Mouse (Mus musculus): Measurements from ENCODE around the gene Ltb4r1. TPM values are rescaled to one million over a fixed set of nuclear protein-coding genes. Genes with fewer than 3 reads are reported as not detected.
A peak's percentile ranks its signal among the peaks of the same experiment; 100 is the strongest.
"Not testable (repeated sequence)": the region's sequence is repeated elsewhere in the genome, so short reads cannot be mapped to it uniquely, and the experiment has no call there.

Gene Ltb4r1
- polyA plus RNA-seq, 1 experiment from 2014 or later = not detected

GRCm38 (mm10) chr14:55737086-55737687 is 28.6 kb upstream of the Ltb4r1 start:
- DNase-seq (ENCODE audit: low spot score, missing footprints) (no peak), ATAC-seq (ENCODE audit: low FRiP score) (no peak)
- no peak overlapping the region for H3K9ac ChIP-seq (ENCODE audit: low read length)
- no peaks in the 10 kb centered on the region for H3K9me3 ChIP-seq (ENCODE audit: control insufficient read depth, low read length)
- no peak overlapping the region for H3K27ac ChIP-seq (ENCODE audit: low read depth, low read length)
- no peak overlapping the region for H3K4me3 ChIP-seq (ENCODE audit: low read depth, low read length)
- H3K4me2 ChIP-seq = no peak overlapping the region
- no peaks in the 10 kb centered on the region for H3K4me1 ChIP-seq (ENCODE audit: control insufficient read depth, insufficient read depth, low read length)
- H3K27me3 ChIP-seq (ENCODE audit: control insufficient read depth, insufficient read depth, low read length) = no peaks in the 10 kb centered on the region
- H3K36me3 ChIP-seq (ENCODE audit: control insufficient read depth, insufficient read depth, low read length) = no peaks in the 10 kb centered on the region
- 87% methylated on average over 9 of the region's 9 CpGs for WGBS

GRCm38 (mm10) chr14:55743711-55744110 is 22.1 kb upstream of the Ltb4r1 start:
- Histone ChIP-seq H3K36me3 (ENCODE audit: control insufficient read depth, insufficient read depth, low read length) (no peaks in the 10 kb centered on the region), H3K4me3 (ENCODE audit: low read depth, low read length) (no peak overlapping the region), H3K4me1 (ENCODE audit: control insufficient read depth, insufficient read depth, low read length) (peaks cover 15% of the 10 kb centered on the region), H3K4me2 (no peak overlapping the region), H3K9me3 (ENCODE audit: control insufficient read depth, low read length) (no peaks in the 10 kb centered on the region), H3K9ac (ENCODE audit: low read length) (no peak overlapping the region; the same call in 1 of the 2 replicates), H3K27ac (ENCODE audit: low read depth, low read length) (no peak overlapping the region), H3K27me3 (ENCODE audit: control insufficient read depth, insufficient read depth, low read length) (no peaks in the 10 kb centered on the region)
- DNase-seq (ENCODE audit: low spot score, missing footprints) (peak; percentile 99), ATAC-seq (ENCODE audit: low FRiP score) (peak; percentile 33; the same call in 1 of the 2 replicates)
- 23% methylated on average over 10 of the region's 10 CpGs for WGBS

GRCm38 (mm10) chr14:55745180-55745860 is 20.4 kb upstream of the Ltb4r1 start, which contains the start of the genes Dhrs1 and Nop9:
Dhrs1 (minus strand) TSS chr14:55745690.
Nop9 (plus strand) TSS chr14:55745693.
- Histone ChIP-seq H3K4me3 (ENCODE audit: low read depth, low read length) (peak within 1 kb of the TSS; percentile 89), H3K9me3 (ENCODE audit: control insufficient read depth, low read length) (no peaks in the 10 kb centered on the region), H3K36me3 (ENCODE audit: control insufficient read depth, insufficient read depth, low read length) (peaks cover 5% of the 10 kb centered on the region; the same call in 1 of the 2 replicates), H3K27ac (ENCODE audit: low read depth, low read length) (no peak within 1 kb of the TSS), H3K4me2 (peak within 1 kb of the TSS; percentile 93), H3K4me1 (ENCODE audit: control insufficient read depth, insufficient read depth, low read length) (peaks cover 15% of the 10 kb centered on the region), H3K9ac (ENCODE audit: low read length) (peak within 1 kb of the TSS; percentile 88), H3K27me3 (ENCODE audit: control insufficient read depth, insufficient read depth, low read length) (no peaks in the 10 kb centered on the region)
- WGBS = 3% methylated on average over 29 of the region's 48 CpGs
- ATAC-seq (ENCODE audit: low FRiP score) = peak; percentile 91
- peak; percentile 96 for DNase-seq (ENCODE audit: low spot score, missing footprints)

GRCm38 (mm10) chr14:55745861-55746237 is 19.9 kb upstream of the Ltb4r1 start:
- Histone ChIP-seq H3K4me3 (ENCODE audit: low read depth, low read length) (peak overlapping the region; percentile 89), H3K27ac (ENCODE audit: low read depth, low read length) (no peak overlapping the region), H3K27me3 (ENCODE audit: control insufficient read depth, insufficient read depth, low read length) (no peaks in the 10 kb centered on the region), H3K4me2 (peak overlapping the region; percentile 93), H3K4me1 (ENCODE audit: control insufficient read depth, insufficient read depth, low read length) (peaks cover 15% of the 10 kb centered on the region), H3K9me3 (ENCODE audit: control insufficient read depth, low read length) (no peaks in the 10 kb centered on the region), H3K9ac (ENCODE audit: low read length) (peak overlapping the region; percentile 88), H3K36me3 (ENCODE audit: control insufficient read depth, insufficient read depth, low read length) (peaks cover 9% of the 10 kb centered on the region; the same call in 1 of the 2 replicates)
- ATAC-seq (ENCODE audit: low FRiP score) (no peak; the same call in 1 of the 2 replicates), DNase-seq (ENCODE audit: low spot score, missing footprints) (no peak)
- under 1% methylated on average over 30 of the region's 31 CpGs for WGBS

GRCm38 (mm10) chr14:55747051-55747847 is 18.5 kb upstream of the Ltb4r1 start:
- H3K9ac ChIP-seq (ENCODE audit: low read length) = no peak overlapping the region
- H3K36me3 ChIP-seq (ENCODE audit: control insufficient read depth, insufficient read depth, low read length) = peaks cover 10% of the 10 kb centered on the region; the same call in 1 of the 2 replicates
- DNase-seq (ENCODE audit: low spot score, missing footprints) = no peak
- no peak for ATAC-seq (ENCODE audit: low FRiP score)
- H3K27ac ChIP-seq (ENCODE audit: low read depth, low read length) = no peak overlapping the region
- WGBS = 92% methylated on average over 10 of the region's 10 CpGs
- peaks cover 15% of the 10 kb centered on the region for H3K4me1 ChIP-seq (ENCODE audit: control insufficient read depth, insufficient read depth, low read length)
- no peak overlapping the region; the same call in 1 of the 2 replicates for H3K4me2 ChIP-seq
- H3K27me3 ChIP-seq (ENCODE audit: control insufficient read depth, insufficient read depth, low read length) = no peaks in the 10 kb centered on the region
- H3K9me3 ChIP-seq (ENCODE audit: control insufficient read depth, low read length) = no peaks in the 10 kb centered on the region
- H3K4me3 ChIP-seq (ENCODE audit: low read depth, low read length) = no peak overlapping the region

GRCm38 (mm10) chr14:55757566-55757965 is 8.2 kb upstream of the Ltb4r1 start:
- no peak for DNase-seq (ENCODE audit: low spot score, missing footprints)
- no peak overlapping the region for H3K9ac ChIP-seq (ENCODE audit: low read length)
- H3K4me3 ChIP-seq (ENCODE audit: low read depth, low read length) = no peak overlapping the region
- H3K27ac ChIP-seq (ENCODE audit: low read depth, low read length) = no peak overlapping the region
- H3K9me3 ChIP-seq (ENCODE audit: control insufficient read depth, low read length) = no peaks in the 10 kb centered on the region
- peaks cover 13% of the 10 kb centered on the region for H3K36me3 ChIP-seq (ENCODE audit: control insufficient read depth, insufficient read depth, low read length)
- peaks cover 5% of the 10 kb centered on the region; the same call in 1 of the 2 replicates for H3K4me1 ChIP-seq (ENCODE audit: control insufficient read depth, insufficient read depth, low read length)
- H3K4me2 ChIP-seq = no peak overlapping the region
- ATAC-seq (ENCODE audit: low FRiP score) = no peak
- WGBS = 82% methylated on average over 6 of the region's 6 CpGs
- peaks cover 21% of the 10 kb centered on the region for H3K27me3 ChIP-seq (ENCODE audit: control insufficient read depth, insufficient read depth, low read length)

GRCm38 (mm10) chr14:55758363-55758784 is 7.4 kb upstream of the Ltb4r1 start, which contains the start of gene Cideb:
Cideb (minus strand) TSS chr14:55758458.
- Histone ChIP-seq H3K27me3 (ENCODE audit: control insufficient read depth, insufficient read depth, low read length) (peaks cover 29% of the 10 kb centered on the region), H3K4me1 (ENCODE audit: control insufficient read depth, insufficient read depth, low read length) (peaks cover 7% of the 10 kb centered on the region; the same call in 1 of the 2 replicates), H3K9me3 (ENCODE audit: control insufficient read depth, low read length) (no peaks in the 10 kb centered on the region), H3K9ac (ENCODE audit: low read length) (no peak within 1 kb of the TSS), H3K36me3 (ENCODE audit: control insufficient read depth, insufficient read depth, low read length) (peaks cover 7% of the 10 kb centered on the region), H3K27ac (ENCODE audit: low read depth, low read length) (no peak within 1 kb of the TSS), H3K4me2 (no peak within 1 kb of the TSS), H3K4me3 (ENCODE audit: low read depth, low read length) (no peak within 1 kb of the TSS)
- WGBS = 21% methylated on average over 8 of the region's 8 CpGs
- ATAC-seq (ENCODE audit: low FRiP score) = no peak
- peak; percentile 93 for DNase-seq (ENCODE audit: low spot score, missing footprints)

- peak; percentile 98 for DNase-seq (ENCODE audit: low spot score, missing footprints)
- 3% methylated on average over 6 of the region's 6 CpGs for WGBS
- H3K4me3 ChIP-seq (ENCODE audit: low read depth, low read length); H3K9me3 ChIP-seq (ENCODE audit: control insufficient read depth, low read length); H3K36me3 ChIP-seq (ENCODE audit: control insufficient read depth, insufficient read depth, low read length); H3K9ac ChIP-seq (ENCODE audit: low read length); H3K4me1 ChIP-seq (ENCODE audit: control insufficient read depth, insufficient read depth, low read length); H3K27ac ChIP-seq (ENCODE audit: low read depth, low read length): not testable (repeated sequence)
- Histone ChIP-seq H3K4me2 (peak overlapping the region; percentile 15; the same call in 1 of the 2 replicates), H3K27me3 (ENCODE audit: control insufficient read depth, insufficient read depth, low read length) (peaks cover 38% of the 10 kb centered on the region)
- peak; percentile 38; the same call in 1 of the 2 replicates for ATAC-seq (ENCODE audit: low FRiP score)
These were observed 5.6 kb upstream of the Ltb4r1 start for GRCm38 (mm10) chr14:55760156-55760555.
